Mouse (Mus musculus): ENCODE results near the gene Cyp2b10.
A peak's percentile ranks its signal among the peaks of the same experiment; 100 is the strongest.
"Not testable (repeated sequence)": the region's sequence is repeated elsewhere in the genome, so short reads cannot be mapped to it uniquely, and the experiment has no call there.

The Cyp2b10 gene

DNA sequence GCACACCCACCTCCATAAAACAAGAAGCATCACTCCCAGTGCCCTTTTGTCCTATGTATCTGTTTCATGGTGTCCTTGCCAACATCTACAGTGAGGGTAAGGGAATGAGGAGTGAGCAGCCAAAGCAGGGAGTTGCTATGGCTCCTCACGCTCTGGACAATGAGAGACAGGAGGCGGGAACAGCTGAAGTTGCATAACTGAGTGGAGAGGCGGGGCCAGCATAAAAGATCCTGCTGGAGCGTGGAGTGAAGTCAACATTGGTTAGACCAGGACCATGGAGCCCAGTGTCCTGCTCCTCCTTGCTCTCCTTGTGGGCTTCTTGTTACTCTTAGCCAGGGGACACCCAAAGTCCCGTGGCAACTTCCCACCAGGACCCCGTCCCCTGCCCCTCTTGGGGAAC, at the start of gene Cyp2b10:
TSS of gene Cyp2b10 (plus strand) at position 210 of the 400 bp plus-strand sequence.
- DNase-seq, result peak; percentile 23 to 27

DNA sequence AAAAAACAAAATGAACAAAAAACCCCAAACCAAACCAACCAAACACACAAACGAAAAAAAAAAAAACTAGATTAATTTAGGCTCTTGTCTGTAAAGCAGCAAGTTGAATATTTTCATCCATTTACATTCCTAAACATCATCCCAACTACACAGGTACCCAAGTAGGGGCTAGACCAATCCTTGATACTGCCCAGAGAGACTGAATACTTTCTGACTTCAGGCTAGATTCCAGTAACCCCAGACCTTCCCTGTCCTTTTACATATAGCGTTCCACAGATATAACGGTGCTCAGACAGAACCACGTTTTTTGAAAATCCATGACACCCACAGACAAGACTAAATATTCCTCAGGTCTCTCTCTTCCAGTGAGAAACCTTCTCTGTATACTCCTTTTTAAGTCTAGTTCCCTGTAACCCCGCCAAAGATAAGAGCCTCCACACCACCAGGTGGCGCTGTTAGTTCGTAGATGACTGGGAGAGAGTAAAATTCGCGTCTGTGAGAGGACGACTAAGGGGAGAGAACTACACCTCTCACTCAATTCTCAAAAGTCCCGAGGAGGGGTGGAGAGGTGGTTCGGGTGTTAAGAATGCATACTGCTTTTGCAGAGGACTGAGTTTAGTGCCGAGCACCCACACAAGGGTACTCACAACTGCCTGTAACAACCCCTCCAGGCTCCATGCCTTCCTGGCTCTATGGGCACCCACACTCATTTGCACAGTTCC, 49.5 kb upstream of the Cyp2b10 start:
- peak; percentile 82 to 89 for DNase-seq

DNA sequence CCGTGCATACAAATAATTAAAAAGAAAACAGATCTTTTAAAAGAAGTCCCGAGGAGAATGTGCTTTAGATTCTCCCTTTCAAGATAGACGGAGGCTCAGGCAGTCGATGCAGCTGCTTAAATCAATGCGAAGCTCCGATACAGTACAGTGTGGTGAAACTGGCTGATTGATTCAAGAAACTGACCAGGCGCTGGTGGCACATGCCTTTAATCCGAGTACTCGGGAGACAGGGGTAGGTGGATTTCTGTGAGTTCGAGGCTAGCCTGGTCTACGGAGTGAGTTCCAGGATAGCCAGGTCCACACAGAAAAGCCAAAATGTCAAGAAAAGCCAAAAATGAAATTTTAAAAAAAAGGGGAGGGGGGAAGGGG, 49.0 kb upstream of the Cyp2b10 start:
- no peak for DNase-seq

DNA sequence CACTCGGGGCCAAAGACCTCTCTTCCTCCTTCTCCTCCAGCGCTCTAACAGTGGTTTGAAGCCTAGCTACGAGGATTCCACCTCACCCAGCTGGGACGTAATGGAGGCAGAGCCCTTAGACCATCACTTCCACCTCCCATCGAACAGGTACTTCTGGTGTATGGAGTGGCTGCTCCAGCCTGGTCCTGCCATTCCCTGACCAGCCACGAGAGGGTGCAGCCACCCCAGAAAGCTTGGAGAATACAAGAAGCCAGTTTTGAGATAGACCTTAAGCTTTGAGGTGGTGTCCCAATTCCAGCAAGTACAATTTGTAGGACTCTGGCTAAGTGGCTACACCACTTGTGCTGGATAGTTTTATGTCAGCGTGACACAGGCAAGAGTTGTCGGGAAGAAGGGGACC, 42.3 kb upstream of the Cyp2b10 start:
- peak; percentile 75 to 83 for DNase-seq

DNA sequence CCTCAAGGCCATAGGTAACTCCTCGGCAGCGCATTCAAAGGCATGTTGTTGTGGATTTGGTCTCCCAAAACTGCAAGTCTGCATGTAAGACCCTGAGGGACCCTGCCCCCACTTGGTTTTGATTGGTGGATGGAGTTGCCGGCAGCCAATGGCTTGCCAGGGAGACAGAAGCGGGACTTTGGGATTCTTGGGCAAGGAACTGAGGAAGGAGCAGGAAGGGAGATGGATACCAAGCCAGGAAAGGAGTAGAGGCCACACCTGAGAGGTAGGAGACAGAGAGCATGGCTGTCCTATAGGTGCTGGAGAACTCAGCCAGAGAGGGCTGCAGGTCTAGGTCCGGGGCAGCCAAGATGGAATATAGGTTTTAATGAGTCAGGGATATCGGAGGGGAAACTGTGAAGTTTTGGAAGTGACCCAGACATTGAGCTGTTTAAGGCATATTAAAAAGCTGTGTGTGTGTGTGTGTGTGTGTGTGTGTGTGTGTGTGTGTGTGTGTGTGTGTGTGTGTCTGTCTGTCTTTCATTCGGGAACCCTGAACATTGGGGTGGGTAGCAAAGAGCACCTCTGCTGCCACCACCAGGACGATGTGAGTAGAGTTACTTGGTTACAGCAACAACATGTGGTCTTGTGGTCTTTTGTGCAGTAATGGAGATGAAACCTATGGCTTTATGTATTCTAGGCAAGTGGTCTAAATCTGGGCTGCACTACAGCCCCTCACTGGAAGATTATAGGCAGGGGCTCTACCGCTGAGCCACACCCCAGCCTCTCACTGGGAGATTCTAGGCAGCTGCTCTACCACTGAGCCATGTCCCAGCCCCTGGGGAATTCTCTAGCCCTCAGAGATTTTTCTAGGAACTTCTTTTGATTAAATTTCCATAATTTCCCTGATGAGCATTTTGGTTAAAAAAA, 37.2 kb upstream of the Cyp2b10 start:
- no peak for DNase-seq

DNA sequence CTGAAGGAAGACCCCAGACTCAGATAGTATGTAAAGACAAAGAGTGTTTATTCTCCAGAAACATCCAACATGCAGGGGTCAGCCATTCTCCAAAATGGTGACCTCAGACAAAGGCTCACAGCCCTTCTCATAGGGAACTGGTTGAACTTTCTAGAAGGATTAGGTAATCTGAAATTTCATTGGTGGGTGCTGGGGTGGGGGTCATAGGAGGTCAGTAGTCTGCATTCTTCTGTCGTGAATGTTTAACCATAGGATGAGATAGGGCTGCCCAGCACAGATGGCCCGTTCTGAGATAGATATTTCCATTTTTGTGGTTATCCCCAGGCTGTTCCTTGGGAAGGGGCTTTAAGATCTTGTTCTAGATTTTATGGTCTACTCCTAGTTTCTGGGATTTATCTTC, 35.1 kb upstream of the Cyp2b10 start:
- DNase-seq, result no peak

DNA sequence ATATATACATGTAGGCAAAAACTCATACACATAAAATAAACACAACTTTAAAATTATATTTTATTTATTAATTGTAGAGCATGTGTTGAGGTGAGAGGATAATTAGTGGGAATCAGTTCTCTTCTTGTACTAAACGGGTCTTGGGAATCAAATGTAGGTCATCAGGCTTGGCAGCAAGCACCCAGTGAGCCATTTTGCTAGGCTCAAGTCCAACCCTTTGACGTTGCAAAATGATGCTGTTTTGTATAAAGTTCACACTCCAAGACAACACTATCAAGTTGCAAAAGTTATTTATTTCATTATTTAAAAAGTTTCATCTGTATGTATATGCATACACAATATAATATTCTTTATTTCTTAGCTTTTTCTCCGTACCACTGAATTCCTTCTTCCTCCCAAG, 33.7 kb upstream of the Cyp2b10 start:
- no peak for DNase-seq

DNA sequence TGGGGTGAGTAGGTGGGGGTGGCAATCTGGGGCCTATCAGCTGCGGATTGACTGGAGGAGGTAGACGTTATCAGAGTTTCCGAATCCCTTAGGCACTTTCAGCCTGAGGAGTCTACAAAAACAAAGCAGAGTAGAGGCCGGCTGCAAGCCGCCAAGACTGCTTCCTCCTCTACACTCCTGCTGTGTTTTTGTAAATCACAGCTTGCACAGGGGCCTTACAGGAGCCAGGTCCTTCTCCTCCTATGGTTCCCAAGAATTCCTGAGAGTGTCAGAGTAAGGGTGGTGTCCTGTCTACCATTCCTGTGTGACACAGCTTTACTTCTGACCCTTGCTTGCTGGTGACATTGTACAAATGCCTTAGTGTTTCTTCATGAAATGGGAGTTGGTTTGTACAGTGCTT, 32.6 kb upstream of the Cyp2b10 start:
- no peak for DNase-seq

DNA sequence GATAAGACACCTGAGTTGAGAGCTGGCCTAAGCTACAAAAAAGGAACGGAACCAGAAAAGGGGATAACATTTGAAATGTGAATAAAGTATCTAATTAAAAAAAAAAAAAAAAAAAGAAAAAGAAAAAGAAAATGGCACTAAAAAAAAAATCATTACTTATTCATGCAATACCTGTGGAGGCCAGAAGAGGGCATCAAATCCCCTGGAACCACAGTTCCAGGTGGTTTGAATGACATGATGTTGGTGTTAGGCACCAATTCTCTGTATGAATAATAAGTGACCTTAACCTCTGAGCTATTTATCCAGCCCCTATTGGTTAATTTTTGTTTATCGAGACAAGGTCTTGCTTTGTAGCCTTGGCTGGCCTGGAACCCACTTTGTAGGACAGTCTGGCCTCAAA, 27.6 kb upstream of the Cyp2b10 start:
- DNase-seq, result no peak

DNA sequence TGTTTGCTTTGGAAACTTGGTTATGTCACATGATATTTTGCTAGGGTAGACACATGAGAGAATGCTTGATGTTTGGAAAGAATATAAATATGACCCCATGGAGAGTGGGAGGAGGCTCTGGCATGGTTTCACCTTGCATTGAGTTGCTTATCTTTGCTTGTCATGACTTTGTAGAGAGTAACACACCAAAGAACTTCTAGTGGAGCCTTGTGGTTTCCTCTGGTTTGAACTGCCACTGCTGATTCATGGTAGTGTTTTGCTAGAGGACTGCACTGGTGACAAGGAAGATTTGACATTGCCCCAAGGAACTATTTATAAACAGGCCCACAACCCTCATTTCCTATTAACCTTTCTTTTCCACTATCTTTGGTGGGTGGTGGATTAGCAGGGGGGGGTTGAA, 24.8 kb upstream of the Cyp2b10 start:
- DNase-seq, result no peak

DNA sequence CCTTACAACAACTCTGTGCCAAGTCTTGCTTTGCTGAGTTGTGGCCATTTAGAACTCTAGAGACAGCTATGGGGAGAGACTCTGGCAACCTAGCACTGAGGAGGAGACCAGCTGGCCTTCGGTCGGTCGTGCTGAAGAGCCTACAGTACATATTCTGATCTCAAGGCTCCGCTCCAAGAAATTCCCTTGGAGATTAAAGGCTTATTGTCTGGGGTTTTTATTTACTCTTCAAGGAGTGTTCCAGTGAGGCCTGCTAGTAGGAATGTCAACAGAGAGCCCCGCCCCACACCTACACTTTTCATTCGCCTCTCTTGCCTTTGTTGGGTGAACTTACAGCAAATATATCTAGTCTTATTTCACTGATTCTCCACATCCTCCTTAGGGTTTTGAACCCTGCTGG, 18.7 kb upstream of the Cyp2b10 start:
- peak; percentile 17 to 64 for DNase-seq

DNA sequence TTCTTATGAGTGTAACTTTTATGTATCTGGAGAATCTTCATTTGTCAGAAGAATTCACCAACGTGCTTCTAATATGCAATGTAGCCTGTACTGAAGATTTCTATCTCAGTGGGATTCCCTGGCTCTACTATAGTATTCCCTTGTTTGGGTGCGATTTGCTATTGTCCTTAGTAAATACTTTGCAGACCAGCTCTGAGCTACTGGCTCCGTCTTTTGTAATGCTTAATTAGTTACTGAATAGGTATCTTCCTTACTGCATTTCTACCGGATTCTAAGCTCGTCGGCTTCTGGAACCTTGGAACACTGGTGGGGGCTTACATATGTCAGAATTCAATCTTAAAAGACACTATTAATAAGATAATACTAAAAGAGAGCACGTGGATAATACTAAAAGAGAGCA, 16.7 kb upstream of the Cyp2b10 start:
- not testable (repeated sequence) for DNase-seq

DNA sequence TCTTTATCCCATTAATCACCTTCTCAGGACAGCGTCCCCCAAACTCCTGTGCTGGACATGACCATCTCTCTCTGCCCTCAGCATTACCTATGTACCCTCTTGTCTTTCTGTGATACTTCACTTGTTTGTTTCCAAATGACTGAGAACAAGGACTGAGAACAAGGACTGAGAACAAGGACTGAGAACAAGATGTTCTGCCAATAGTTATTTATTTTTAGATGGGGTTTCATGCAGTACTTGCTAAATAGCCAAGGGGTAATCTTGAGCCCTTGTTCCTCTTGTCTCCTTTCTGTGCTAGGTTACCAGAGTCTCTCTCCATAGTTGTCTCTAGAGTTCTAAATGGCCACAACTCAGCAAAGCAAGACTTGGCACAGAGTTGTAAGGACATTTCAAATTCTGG, 13.1 kb upstream of the Cyp2b10 start:
- no peak for DNase-seq

DNA sequence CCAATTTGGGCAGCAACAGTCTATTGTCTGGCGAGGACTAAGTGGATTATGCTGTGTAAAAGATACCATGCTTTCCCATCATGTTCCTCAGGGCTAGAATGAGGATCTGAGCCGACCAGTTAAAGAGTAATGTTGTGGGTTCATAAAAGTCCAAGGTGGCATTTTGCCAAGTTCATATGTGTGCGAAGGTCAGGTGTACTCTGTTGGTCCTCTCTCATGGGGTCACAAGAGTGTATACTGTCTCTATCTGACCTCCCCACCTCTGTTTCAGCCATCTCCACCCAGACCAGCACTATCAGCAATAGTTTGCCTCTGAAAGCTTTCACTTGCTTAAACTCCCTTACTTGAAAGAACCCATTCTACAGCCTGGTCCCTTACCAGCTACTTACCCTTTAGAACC, 9.7 kb upstream of the Cyp2b10 start:
- no peak for DNase-seq

DNA sequence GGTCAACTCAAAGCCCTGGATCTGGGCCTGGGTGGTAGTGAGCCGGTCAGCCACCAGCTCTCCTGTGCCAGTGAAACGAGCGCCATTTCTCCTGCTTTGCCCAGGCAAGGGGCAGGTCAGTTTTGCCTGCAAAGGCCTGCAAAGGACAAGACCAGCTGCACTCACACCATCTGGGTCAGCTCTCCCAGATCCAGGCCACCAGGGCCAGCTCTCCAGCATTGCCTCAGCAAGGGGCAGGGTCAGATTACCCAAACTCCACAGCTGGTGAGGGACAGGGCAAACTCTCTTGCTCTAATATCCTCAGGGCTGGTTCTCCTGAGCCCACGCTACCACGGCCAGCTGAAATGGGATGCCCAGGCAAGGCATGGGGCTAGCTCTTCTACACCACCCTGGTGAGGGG, 4.3 kb upstream of the Cyp2b10 start:
- DNase-seq, result no peak

DNA sequence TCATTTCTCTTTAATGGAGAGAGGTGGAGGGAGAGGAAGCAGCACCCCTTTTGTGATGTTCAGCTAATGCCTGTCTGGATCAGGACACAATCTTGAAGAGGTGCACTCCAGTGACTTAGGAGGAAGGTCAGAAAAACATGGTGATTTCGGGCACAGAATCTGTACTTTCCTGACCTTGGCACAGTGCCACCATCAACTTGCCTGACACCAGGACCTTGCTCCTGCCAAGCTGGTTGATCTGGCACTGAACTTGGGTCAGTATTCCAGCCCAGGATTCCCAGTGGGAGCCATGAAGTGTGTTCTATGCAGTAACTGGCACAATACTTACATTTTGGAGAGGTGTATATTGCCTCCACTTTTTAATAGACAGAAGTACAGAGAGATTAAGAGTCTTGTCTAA, 2.3 kb upstream of the Cyp2b10 start:
- no peak for DNase-seq

DNA sequence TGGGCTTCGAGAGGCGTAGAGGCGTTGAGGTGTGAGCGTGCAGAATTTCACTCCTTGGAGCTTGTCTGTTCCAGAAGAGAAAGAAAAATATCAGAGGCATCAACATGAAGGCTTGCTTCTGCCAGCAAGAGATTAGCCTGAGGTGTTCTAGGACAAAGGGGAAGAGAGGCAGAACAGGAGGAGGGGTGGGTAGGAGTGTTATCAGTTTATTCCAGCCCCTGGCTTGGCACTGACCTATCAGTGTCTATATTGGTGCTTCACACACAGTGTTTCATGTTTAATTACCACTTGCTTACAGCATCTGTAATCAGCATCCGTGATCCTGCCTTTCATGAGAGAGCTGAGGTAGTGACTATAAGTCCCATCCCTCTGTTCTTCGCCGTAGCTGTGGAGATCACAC, 644 bp downstream of the Cyp2b10 start:
- no peak for DNase-seq

DNA sequence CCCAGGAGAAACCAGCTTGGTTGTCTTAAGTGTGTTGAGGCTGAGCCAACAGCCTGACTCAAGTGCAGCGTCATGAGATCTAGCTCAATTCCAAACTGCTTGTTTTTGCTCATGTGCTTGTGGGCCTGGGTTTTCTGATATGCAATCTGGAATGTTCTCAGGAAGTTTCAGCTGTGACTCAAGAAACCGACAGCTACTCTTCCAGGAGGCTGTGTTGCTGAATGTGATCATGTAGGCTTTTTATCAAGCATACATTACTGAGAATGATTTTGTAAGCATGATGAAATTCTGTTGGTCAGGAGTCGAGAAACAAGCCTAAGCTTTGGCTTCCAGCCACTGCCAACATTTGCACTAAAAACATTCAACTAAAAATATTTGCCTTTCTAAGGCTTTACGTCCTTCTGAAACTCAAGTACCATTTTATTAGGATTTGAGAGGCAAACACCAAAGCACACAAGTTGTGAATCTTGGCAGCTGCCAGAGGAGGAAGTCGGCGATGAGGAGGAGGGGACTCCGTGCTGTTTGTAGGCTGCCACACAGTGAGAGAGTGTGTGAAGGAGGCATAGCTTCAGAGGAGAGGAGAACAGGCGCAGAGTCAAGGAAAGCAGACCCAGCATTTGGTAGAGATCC, 4.8 kb downstream of the Cyp2b10 start:
- peak; percentile 67 to 84 for DNase-seq

DNA sequence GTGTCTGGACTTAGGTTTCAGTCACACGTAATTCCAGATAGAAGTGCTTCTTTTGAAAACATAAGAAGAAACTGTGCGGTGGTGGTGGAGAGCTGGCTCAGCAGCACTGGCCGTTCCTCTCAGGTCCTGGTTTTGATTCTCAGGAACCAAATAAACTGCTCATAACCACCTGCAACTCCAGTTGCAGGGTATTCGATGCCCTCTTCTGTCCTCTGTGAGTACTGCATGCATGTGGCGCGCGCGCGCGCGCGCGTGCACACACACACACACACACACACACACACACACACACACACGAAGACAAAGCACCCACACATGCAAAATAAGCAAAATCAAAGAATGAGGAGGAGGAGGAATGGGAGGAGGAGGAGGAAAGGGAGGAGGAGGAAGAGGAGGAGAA, 5.7 kb downstream of the Cyp2b10 start:
- DNase-seq, result peak in 1 of 2 experiments; percentile 11

DNA sequence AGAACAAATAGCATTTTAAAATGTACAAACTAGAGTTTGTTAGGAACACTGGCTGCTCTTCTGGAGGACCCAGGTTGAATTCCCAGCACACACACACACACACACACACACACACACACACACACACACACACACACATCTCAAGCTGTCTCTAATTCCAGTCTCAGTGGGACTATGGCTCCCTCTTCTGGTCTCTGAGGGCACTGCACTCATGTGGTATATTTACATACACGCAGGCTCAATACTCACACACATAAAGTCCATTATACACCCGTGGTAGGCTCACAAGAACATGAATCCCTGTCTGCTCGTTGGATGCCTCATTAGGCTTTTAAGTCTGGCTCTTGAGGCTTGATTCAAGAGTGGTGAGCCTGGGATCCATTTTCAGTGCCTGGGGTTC, 6.6 kb downstream of the Cyp2b10 start:
- peak in 1 of 2 experiments; percentile 54 for DNase-seq

DNA sequence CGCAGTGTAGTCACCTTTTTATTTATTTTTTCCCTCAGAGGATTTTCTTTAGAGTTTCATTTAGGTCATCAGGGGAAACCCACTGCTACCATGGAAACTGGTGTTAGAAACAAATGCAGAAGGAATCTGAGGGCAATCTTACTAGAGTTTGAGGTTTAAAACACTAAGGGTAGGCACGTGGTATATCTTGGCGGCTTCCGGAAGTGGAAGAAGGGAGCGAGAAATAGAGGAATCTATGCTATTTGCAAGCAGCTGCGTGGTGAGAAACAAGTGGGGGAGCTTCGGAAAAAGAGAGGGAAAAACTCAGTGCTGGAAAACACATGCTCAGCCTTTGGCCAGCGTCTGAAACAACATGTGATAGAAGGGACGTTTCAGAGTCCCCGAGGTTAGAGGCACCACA, 7.1 kb downstream of the Cyp2b10 start:
- no peak for DNase-seq

DNA sequence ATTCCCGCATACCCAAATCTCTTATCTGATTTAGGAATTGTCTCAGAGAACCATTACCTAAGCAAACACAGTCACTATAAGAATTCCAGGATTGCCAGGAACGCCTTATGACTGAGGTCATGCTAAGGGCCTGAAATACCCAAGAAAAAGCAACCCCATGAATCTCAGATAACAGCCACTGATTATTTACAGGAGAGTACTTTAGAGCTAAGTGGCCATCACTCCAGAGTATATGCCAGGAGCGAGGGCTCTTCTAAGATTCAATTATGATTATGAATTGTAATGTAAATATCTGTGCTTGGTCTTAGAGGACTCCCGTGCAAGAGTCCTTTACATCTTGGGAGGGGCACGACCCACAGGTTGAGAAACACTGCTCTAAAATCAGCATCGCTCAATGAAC, 10.0 kb downstream of the Cyp2b10 start:
- DNase-seq, result peak in 1 of 2 experiments; percentile 12

DNA sequence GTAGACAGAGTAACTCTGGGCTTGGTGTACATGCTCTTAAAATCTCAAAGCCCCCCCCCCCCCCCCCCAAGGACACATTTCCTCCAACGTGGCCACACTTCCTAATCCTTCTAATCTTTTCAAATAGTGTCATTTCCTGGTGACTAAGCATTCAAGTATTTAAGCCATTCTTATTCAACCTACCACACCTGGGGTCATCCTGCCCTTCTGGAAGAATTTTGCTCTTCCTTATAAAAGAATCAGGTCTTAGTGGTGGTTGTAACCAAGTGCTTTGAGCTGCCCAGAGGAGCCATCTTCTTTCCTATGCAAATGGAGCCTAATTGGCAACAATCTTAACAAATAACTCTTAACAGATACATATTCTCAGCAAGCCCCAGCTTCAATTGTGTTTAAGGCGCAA, 12.6 kb downstream of the Cyp2b10 start:
- DNase-seq, result no peak

DNA sequence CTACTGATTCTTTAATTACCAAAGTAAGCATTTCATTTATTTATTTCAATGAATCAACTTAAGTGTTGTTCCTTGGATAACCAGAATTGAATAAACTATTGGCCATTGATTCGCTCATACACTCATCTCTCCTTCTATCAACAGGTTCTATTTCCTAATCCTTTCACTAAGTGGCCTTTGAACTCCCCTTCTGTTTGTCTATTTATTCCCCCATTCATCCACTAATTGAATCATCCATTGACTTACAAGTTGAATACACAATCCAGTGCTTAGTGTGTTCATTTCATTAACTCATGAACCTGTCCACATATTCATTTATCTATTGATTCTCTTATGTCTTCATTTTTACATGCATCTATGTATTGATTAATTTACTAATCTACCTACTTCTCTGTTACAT, 18.7 kb downstream of the Cyp2b10 start:
- no peak for DNase-seq
